In genomic region chr1:176812491-176813291, GRCm38 (mm10) we compare ENCODE assay signal across 8 mouse cellular contexts. TPM values are rescaled to one million over a fixed set of nuclear protein-coding genes. Genes with fewer than 3 reads are reported as not detected.
DNase-seq lines count a peak whose midpoint lies in the region; ATAC-seq and TF ChIP-seq lines count a peak whose summit lies in the region.

No protein-coding gene starts in this region.

- WGBS in hindbrain, embryonic 16.5 days: 13% methylated on average over 11 of the region's 11 CpGs

- no peak for ATAC-seq in hindbrain, embryonic 16.5 days

- H3K27me3 ChIP-seq in hindbrain, embryonic 16.5 days (replicated peaks; ENCODE audit: control insufficient read depth, insufficient read depth, low read length): no peaks in the 10 kb centered on the region
- no peaks in the 10 kb centered on the region for H3K27me3 ChIP-seq in myocyte (ENCODE audit: control insufficient read depth, insufficient read depth, insufficient read length)

- peak overlapping the region; percentile 85 for H3ac ChIP-seq in myocyte (ENCODE audit: control insufficient read depth, insufficient read length)

- DNase-seq in left cerebral cortex, adult 2 months (ENCODE audit: extremely low spot score in 1 of 2, low spot score in 2 of 2): no peak
- DNase-seq in left cerebral cortex, postnatal 14 days (ENCODE audit: low spot score in 2 of 2): no peak
- no peak for DNase-seq in T-cell, adult 2 months (ENCODE audit: low spot score)
- DNase-seq in adrenal gland, adult 8-10 months: no peak
- DNase-seq in layer of hippocampus, adult 9-11 months: no peak

- no peaks in the 10 kb centered on the region for H3K9me3 ChIP-seq in hindbrain, embryonic 16.5 days (ENCODE audit: control insufficient read depth, low read length)

- no peak for TF ChIP-seq POLR2A in myocyte (IDR thresholded peaks at IDR 0.05; ENCODE audit: insufficient read length, low read depth)

- H3K36me3 ChIP-seq in hindbrain, embryonic 16.5 days (ENCODE audit: control insufficient read depth, insufficient read depth, low read length): no peaks in the 10 kb centered on the region
- no peaks in the 10 kb centered on the region for H3K36me3 ChIP-seq in myocyte (ENCODE audit: control insufficient read depth, insufficient read depth)

- no peak for TF ChIP-seq CTCF in left cerebral cortex, adult 2 months (IDR thresholded peaks at IDR 0.05)

- H3K79me2 ChIP-seq in myocyte (ENCODE audit: control insufficient read depth, insufficient read depth): peaks cover 77% of the 10 kb centered on the region

- peaks cover 7% of the 10 kb centered on the region; the same call in 1 of the 2 replicates for H3K4me1 ChIP-seq in brown adipose tissue, adult 24 weeks (ENCODE audit: control insufficient read depth, insufficient read depth, insufficient read length, low read length)
- peaks cover 17% of the 10 kb centered on the region for H3K4me1 ChIP-seq in hindbrain, embryonic 16.5 days (ENCODE audit: control insufficient read depth, insufficient read depth, low read depth, low read length)

- H3K4me3 ChIP-seq in left cerebral cortex, adult 2 months: peak overlapping the region; percentile 85
- peak overlapping the region; percentile 93 for H3K4me3 ChIP-seq in brown adipose tissue, adult 24 weeks (ENCODE audit: insufficient read depth, low read depth, low read length)
- H3K4me3 ChIP-seq in hindbrain, embryonic 16.5 days (ENCODE audit: low read length): peak overlapping the region; percentile 89
- peak overlapping the region; percentile 79 for H3K4me3 ChIP-seq in myocyte

- H3K27ac ChIP-seq in left cerebral cortex, adult 2 months: peak overlapping the region; percentile 94
- H3K27ac ChIP-seq in brown adipose tissue, adult 24 weeks (replicated peaks; ENCODE audit: low read depth, low read length): peak overlapping the region; percentile 98
- H3K27ac ChIP-seq in hindbrain, embryonic 16.5 days (ENCODE audit: low read depth, low read length): peak overlapping the region; percentile 100

- intact Hi-C loops in left cerebral cortex, adult 2 months (cut with DNase I): no loop called here
- intact Hi-C loops in left cerebral cortex, postnatal 14 days (cut with DNase I): no loop called here

- H3K9ac ChIP-seq in hindbrain, embryonic 16.5 days (ENCODE audit: low read depth, low read length): peak overlapping the region; percentile 100

- H3K4me2 ChIP-seq in hindbrain, embryonic 16.5 days (ENCODE audit: low read length): peak overlapping the region; percentile 71
- peak overlapping the region; percentile 86 for H3K4me2 ChIP-seq in myocyte (ENCODE audit: low read depth)

TF ChIP-seq in myocyte, 11 proteins besides CTCF, POLR2A, EP300 and RAD21:
- TF ChIP-seq POLR2AphosphoS2 (IDR thresholded peaks at IDR 0.05; ENCODE audit: insufficient read length, low read depth) (no peak), TCF12 (IDR thresholded peaks at IDR 0.05; ENCODE audit: insufficient read depth, poor library complexity, severe bottlenecking) (no peak), USF1 (IDR thresholded peaks at IDR 0.05; ENCODE audit: low read depth) (no peak), SRF (IDR thresholded peaks at IDR 0.05; ENCODE audit: control insufficient read depth, insufficient read length, low read depth) (no peak), CEBPB (IDR thresholded peaks at IDR 0.05; ENCODE audit: insufficient read depth, poor library complexity, severe bottlenecking) (no peak), MYOD1 (IDR thresholded peaks at IDR 0.05; ENCODE audit: control insufficient read depth in 1 of 3, insufficient read length in 2 of 3, low read depth in 2 of 3) (no peak), REST (IDR thresholded peaks at IDR 0.05; ENCODE audit: insufficient read depth, insufficient read length) (no peak), TCF3 (IDR thresholded peaks at IDR 0.05; ENCODE audit: insufficient read length, low read depth) (no peak)
TF ChIP-seq in myocyte: peak in this region for 0.

RNA-seq across cellular contexts. Expression of gene Cep170, which starts 1.2 kb away (rescaled TPM):
- 10 to 100 TPM; 92.1 to 95.3 TPM for total RNA-seq in left cerebral cortex, adult 2 months (2021)
- total RNA-seq in left cerebral cortex, postnatal 14 days (2021): 100 to 1,000 TPM; 125 to 130 TPM
- 13.2 and 15.1 TPM in 2 replicates for polyA plus RNA-seq in brown adipose tissue, adult 24 weeks (2012; ENCODE audit: insufficient read depth, insufficient read length, missing spikeins)
- 82.8 and 91.4 TPM in 2 replicates for polyA plus RNA-seq in hindbrain, embryonic 16.5 days (2015; fragmentation: Nextera tagmentation; extraction: Ambion mirVana)
- 15.4 TPM for polyA plus RNA-seq in myocyte (2012; fragmentation: generic; extraction: Trizol)
- total RNA-seq in adrenal gland, adult 8-10 months (2022): 10 to 100 TPM; 27.4 to 44.4 (median 37.9) TPM

RNA-seq across cellular contexts. Expression of gene Sdccag8, which starts 1.8 kb away (rescaled TPM):
- total RNA-seq in left cerebral cortex, adult 2 months (2021): 10 to 100 TPM; 17.6 TPM
- total RNA-seq in left cerebral cortex, postnatal 14 days (2021): 10 to 100 TPM; 10.6 to 13.6 TPM
- polyA plus RNA-seq in brown adipose tissue, adult 24 weeks (2012; ENCODE audit: insufficient read depth, insufficient read length, missing spikeins): 4.2 and 7.5 TPM in 2 replicates
- polyA plus RNA-seq in hindbrain, embryonic 16.5 days (2015; fragmentation: Nextera tagmentation; extraction: Ambion mirVana): 24.1 and 25.8 TPM in 2 replicates
- polyA plus RNA-seq in myocyte (2012; fragmentation: generic; extraction: Trizol): 8.4 TPM
- total RNA-seq in adrenal gland, adult 8-10 months (2022): 10 to 100 TPM in 3 of 4 experiments, 1 to 10 TPM in 1; 9.7 to 20.9 (median 12.7) TPM
